Comparison of ENCODE assay signal across 25 mouse cellular contexts in genomic region chr2:160499726-160500125, GRCm38 (mm10).
DNase-seq lines count a peak whose midpoint lies in the region; ATAC-seq and TF ChIP-seq lines count a peak whose summit lies in the region.
"Had no signal": no experiment of that assay in that cellular context is flagged by ENCODE, and none has a peak within 500 bp of the region (broad histone marks: within the 10 kb centered on the region; RNA-seq: fewer than 3 reads in every experiment).

No protein-coding gene starts in this region.

- no peaks in the 10 kb centered on the region for H3K27me3 ChIP-seq in kidney, postnatal 0 days (ENCODE audit: insufficient read depth, low read length)
- H3K27me3 ChIP-seq in stomach, embryonic 14.5 days (ENCODE audit: control insufficient read depth, insufficient read depth, low read length) = no peaks in the 10 kb centered on the region
- H3K27me3 ChIP-seq in stomach, embryonic 16.5 days (ENCODE audit: control insufficient read depth, insufficient read depth, low read length) = no peaks in the 10 kb centered on the region
- H3K27me3 ChIP-seq: embryonic facial prominence, embryonic 12.5 days; Patski had no signal

- no peaks in the 10 kb centered on the region for H3K36me3 ChIP-seq in kidney, postnatal 0 days (ENCODE audit: insufficient read depth, low read length)
- H3K36me3 ChIP-seq in stomach, embryonic 14.5 days (ENCODE audit: control insufficient read depth, insufficient read depth, low read length) = no peaks in the 10 kb centered on the region
- H3K36me3 ChIP-seq in stomach, embryonic 16.5 days (ENCODE audit: control insufficient read depth, insufficient read depth, low read length) = no peaks in the 10 kb centered on the region
- H3K36me3 ChIP-seq: embryonic facial prominence, embryonic 10.5 days; embryonic facial prominence, embryonic 12.5 days; forebrain, embryonic 10.5 days; forebrain, embryonic 12.5 days; G1E had no signal

- H3K4me1 ChIP-seq in kidney, postnatal 0 days (replicated peaks; ENCODE audit: insufficient read depth, low read length) = no peaks in the 10 kb centered on the region
- H3K4me1 ChIP-seq in stomach, embryonic 14.5 days (ENCODE audit: control insufficient read depth, insufficient read depth, low read length) = peaks cover 18% of the 10 kb centered on the region; the same call in 1 of the 2 replicates
- H3K4me1 ChIP-seq in stomach, embryonic 16.5 days (ENCODE audit: control insufficient read depth, insufficient read depth, low read length) = 0 out of 2 replicates have a peak, but pooled peaks cover 3% of the 10 kb centered on the region
- H3K4me1 ChIP-seq: embryonic facial prominence, embryonic 12.5 days had no signal

- H3K9me3 ChIP-seq in kidney, postnatal 0 days (replicated peaks; ENCODE audit: low read length) = no peaks in the 10 kb centered on the region
- H3K9me3 ChIP-seq in stomach, embryonic 14.5 days (ENCODE audit: control insufficient read depth, low read depth, low read length) = no peaks in the 10 kb centered on the region
- no peaks in the 10 kb centered on the region for H3K9me3 ChIP-seq in stomach, embryonic 16.5 days (replicated peaks; ENCODE audit: control insufficient read depth, low read length)
- H3K9me3 ChIP-seq: embryonic facial prominence, embryonic 10.5 days; embryonic facial prominence, embryonic 12.5 days; forebrain, embryonic 10.5 days; forebrain, embryonic 12.5 days had no signal

- WGBS in kidney, postnatal 0 days = 21% methylated on average over 1 of the region's 1 CpGs
- 6% methylated on average over 1 of the region's 1 CpGs for WGBS in stomach, embryonic 14.5 days
- 9% methylated on average over 1 of the region's 1 CpGs for WGBS in stomach, embryonic 16.5 days

- no peak overlapping the region for H3K4me3 ChIP-seq in kidney, postnatal 0 days (replicated peaks; ENCODE audit: low read depth, low read length)
- no peak overlapping the region for H3K4me3 ChIP-seq in stomach, embryonic 14.5 days (ENCODE audit: low read depth, low read length)
- H3K4me3 ChIP-seq in stomach, embryonic 16.5 days (replicated peaks; ENCODE audit: low read length) = no peak overlapping the region
- H3K4me3 ChIP-seq: embryonic facial prominence, embryonic 10.5 days; embryonic facial prominence, embryonic 12.5 days; forebrain, embryonic 10.5 days; forebrain, embryonic 12.5 days had no signal

- TF ChIP-seq CTCF in kidney, postnatal 0 days (IDR thresholded peaks at IDR 0.05; ENCODE audit: low read depth) = no peak

- H3K4me2 ChIP-seq in kidney, postnatal 0 days (ENCODE audit: low read length) = no peak overlapping the region
- no peak overlapping the region for H3K4me2 ChIP-seq in stomach, embryonic 14.5 days (replicated peaks; ENCODE audit: low read depth, low read length)
- no peak overlapping the region for H3K4me2 ChIP-seq in stomach, embryonic 16.5 days (ENCODE audit: low read depth, low read length)
- H3K4me2 ChIP-seq: embryonic facial prominence, embryonic 12.5 days; forebrain, embryonic 12.5 days had no signal

- no peak overlapping the region for H3K9ac ChIP-seq in kidney, postnatal 0 days (ENCODE audit: low read depth, low read length)
- H3K9ac ChIP-seq in stomach, embryonic 14.5 days (replicated peaks; ENCODE audit: low read depth, low read length) = no peak overlapping the region
- H3K9ac ChIP-seq in stomach, embryonic 16.5 days (ENCODE audit: low read length) = no peak overlapping the region
- H3K9ac ChIP-seq: embryonic facial prominence, embryonic 12.5 days; forebrain, embryonic 12.5 days had no signal

- no peak overlapping the region for H3K27ac ChIP-seq in kidney, postnatal 0 days
- peak overlapping the region; percentile 40; the same call in 1 of the 2 replicates for H3K27ac ChIP-seq in stomach, embryonic 14.5 days (ENCODE audit: low read length)
- no peak overlapping the region for H3K27ac ChIP-seq in stomach, embryonic 16.5 days (ENCODE audit: low read length)
- H3K27ac ChIP-seq: embryonic facial prominence, embryonic 10.5 days; embryonic facial prominence, embryonic 12.5 days; forebrain, embryonic 10.5 days; forebrain, embryonic 12.5 days had no signal

- DNase-seq in kidney, postnatal 0 days (ENCODE audit: low spot score) = peak; percentile 27
- DNase-seq in kidney, postnatal 10 days = no peak
- DNase-seq in yolk sac, embryonic 10.5 days (ENCODE audit: low spot score) = peak; percentile 10
- DNase-seq in lung, postnatal 25 days (ENCODE audit: low spot score) = no peak
- DNase-seq: adrenal gland, adult 8-10 months; adrenal gland, postnatal 14 days; adrenal gland, postnatal 36 days; cerebellum, adult 11-12 months; cerebellum, adult 2 months; cerebellum, adult 9-10 months; cerebellum, postnatal 10 days; cerebellum, postnatal 25 days had no signal

- ATAC-seq in kidney, postnatal 0 days (replicated peaks; ENCODE audit: low FRiP score, low read depth) = no peak
- ATAC-seq in stomach, embryonic 14.5 days (ENCODE audit: insufficient number of reproducible peaks, insufficient read depth, low FRiP score, low read depth) = peak; percentile 75
- ATAC-seq in stomach, embryonic 16.5 days (ENCODE audit: insufficient read depth, low FRiP score) = peak; percentile 14; the same call in 1 of the 2 replicates
- ATAC-seq in granulocyte monocyte progenitor cell, adult 5-6 weeks (replicated peaks; ENCODE audit: poor library complexity, severe bottlenecking) = no peak
- ATAC-seq in megakaryocyte, adult 5-6 weeks (ENCODE audit: poor library complexity, severe bottlenecking) = no peak
- ATAC-seq: activated CD4-positive, CD25-positive, alpha-beta regulatory T cell, adult 4 months; forebrain, embryonic 14.5 days; forebrain, embryonic 16.5 days; Patski had no signal

Comparison
In these comparisons a context has a peak if more than half of its experiments do, and no peak if none do; other contexts are left out.
1. DNase-seq: peak in kidney, postnatal 0 days (single experiment) and yolk sac, embryonic 10.5 days (single experiment); none in kidney, postnatal 10 days (single experiment) and lung, postnatal 25 days (single experiment).
2. ATAC-seq: peak in stomach, embryonic 14.5 days (single experiment) and stomach, embryonic 16.5 days (single experiment); none in kidney, postnatal 0 days (single experiment), granulocyte monocyte progenitor cell, adult 5-6 weeks (single experiment) and megakaryocyte, adult 5-6 weeks (single experiment).